Mouse (Mus musculus): ENCODE measurements around the gene Tmem252. TPM values are rescaled to one million over a fixed set of nuclear protein-coding genes. Genes with fewer than 3 reads are reported as not detected.

Tmem252 gene
- not detected for total RNA-seq (2023)

DNA sequence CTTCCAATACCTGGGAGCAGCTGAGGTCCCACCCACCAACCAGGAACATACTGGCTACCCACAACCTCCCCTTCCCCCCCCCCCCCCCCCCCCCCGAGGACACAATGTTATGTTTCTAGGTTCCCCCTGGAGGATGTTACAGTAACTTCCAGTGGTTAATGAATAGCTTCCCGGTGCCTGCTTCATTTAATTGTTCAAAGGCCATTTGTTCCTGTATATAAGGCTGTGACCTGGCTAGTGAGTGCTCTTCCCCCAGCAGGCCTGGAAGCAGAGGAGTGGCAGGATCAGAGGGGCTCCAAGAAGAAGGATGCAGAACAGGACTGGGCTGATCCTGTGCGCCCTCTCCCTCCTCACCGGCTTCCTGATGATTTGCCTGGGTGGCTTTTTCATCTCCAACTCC, at the start of gene Tmem252:
Gene Tmem252 (plus strand): TSS at position 247 of the 400 bp plus-strand sequence.

Other genes with a start within 250 kb of the Tmem252 start
- 10 to 100 TPM; 30.9 to 37.4 TPM for gene Fam122a, start 196.7 kb upstream of the Tmem252 start, total RNA-seq (2023)
- 10 to 100 TPM; 28.0 to 30.8 TPM for gene Pip5k1b, start 118.1 kb upstream of the Tmem252 start, total RNA-seq (2023)
- gene Pgm5, start 187.8 kb downstream of the Tmem252 start, total RNA-seq (2023): not detected
- gene Gm10053, start 201.7 kb downstream of the Tmem252 start, total RNA-seq (2023): 10 to 100 TPM; 46.7 to 51.2 TPM
- gene Foxd4, start 227.2 kb downstream of the Tmem252 start, total RNA-seq (2023): 1 to 10 TPM; 2.8 to 3.4 TPM

Measured in neutrophil, adult 83 days (primary cell).